Mouse (Mus musculus): ENCODE measurements at regions not wholly inside any gene's neighbourhood (a gene's known extent, or its start where the extent isn't known, plus 50 kb on each side); places are given as distances from the start of the nearest gene placed in this dataset.

GRCm38 (mm10) chr5:69877100-69877499, 285.0 kb upstream of the Gnpda2 start:
- DNase-seq (ENCODE audit: low spot score in 2 of 2) = no peak

- DNase-seq (ENCODE audit: low spot score in 2 of 2) = no peak
Observed at GRCm38 (mm10) chr5:69863027-69863426, 270.9 kb upstream of the Gnpda2 start.

GRCm38 (mm10) chr5:69844809-69845208, 252.7 kb upstream of the Gnpda2 start:
- DNase-seq (ENCODE audit: low spot score in 2 of 2) = no peak

GRCm38 (mm10) chr5:69837947-69838710, 246.0 kb upstream of the Gnpda2 start:
- DNase-seq (ENCODE audit: low spot score in 2 of 2) = no peak

- no peak for DNase-seq (ENCODE audit: low spot score in 2 of 2)
Observed at GRCm38 (mm10) chr5:69836356-69836755, 244.2 kb upstream of the Gnpda2 start.

- no peak for DNase-seq (ENCODE audit: low spot score in 2 of 2)
Observed at GRCm38 (mm10) chr5:69835162-69835561, 243.0 kb upstream of the Gnpda2 start.

- DNase-seq (ENCODE audit: low spot score in 2 of 2) = no peak
Observed at GRCm38 (mm10) chr5:69817778-69818177, 225.6 kb upstream of the Gnpda2 start.

- no peak for DNase-seq (ENCODE audit: low spot score in 2 of 2)
Observed at GRCm38 (mm10) chr5:69817035-69817434, 224.9 kb upstream of the Gnpda2 start.

- no peak for DNase-seq (ENCODE audit: low spot score in 2 of 2)
Observed at GRCm38 (mm10) chr5:69815356-69815755, 223.2 kb upstream of the Gnpda2 start.

- no peak for DNase-seq (ENCODE audit: low spot score in 2 of 2)
Observed at GRCm38 (mm10) chr5:69802612-69803011, 210.5 kb upstream of the Gnpda2 start.

- no peak for DNase-seq (ENCODE audit: low spot score in 2 of 2)
Observed at GRCm38 (mm10) chr5:69802101-69802500, 210.0 kb upstream of the Gnpda2 start.

- DNase-seq (ENCODE audit: low spot score in 2 of 2) = no peak
Observed at GRCm38 (mm10) chr5:69795316-69795715, 203.2 kb upstream of the Gnpda2 start.

GRCm38 (mm10) chr5:69794641-69795040, 202.5 kb upstream of the Gnpda2 start:
- no peak for DNase-seq (ENCODE audit: low spot score in 2 of 2)

- no peak for DNase-seq (ENCODE audit: low spot score in 2 of 2)
Observed at GRCm38 (mm10) chr5:69756769-69757485, 164.8 kb upstream of the Gnpda2 start.

GRCm38 (mm10) chr5:69756360-69756759, 164.2 kb upstream of the Gnpda2 start:
- DNase-seq (ENCODE audit: low spot score in 2 of 2) = peak in 1 of 2 experiments; percentile 2

GRCm38 (mm10) chr5:69740511-69740910, 148.4 kb upstream of the Gnpda2 start:
- no peak for DNase-seq (ENCODE audit: low spot score in 2 of 2)

GRCm38 (mm10) chr5:69721351-69722006, 129.3 kb upstream of the Gnpda2 start:
- DNase-seq (ENCODE audit: low spot score in 2 of 2) = no peak

GRCm38 (mm10) chr5:69716087-69716486, 123.9 kb upstream of the Gnpda2 start:
- DNase-seq (ENCODE audit: low spot score in 2 of 2) = no peak

- DNase-seq (ENCODE audit: low spot score in 2 of 2) = peak in 1 of 2 experiments; percentile 11
Observed at GRCm38 (mm10) chr5:69707099-69707498, 115.0 kb upstream of the Gnpda2 start.

- DNase-seq (ENCODE audit: low spot score in 2 of 2) = no peak
Observed at GRCm38 (mm10) chr5:69705168-69705532, 113.0 kb upstream of the Gnpda2 start.

- DNase-seq (ENCODE audit: low spot score in 2 of 2) = peak; percentile 9 to 25
Observed at GRCm38 (mm10) chr5:69704261-69705167, 112.4 kb upstream of the Gnpda2 start.
